Mouse (Mus musculus): ENCODE data around the gene Gm44805. TPM values are rescaled to one million over a fixed set of nuclear protein-coding genes. Genes with fewer than 3 reads are reported as not detected.
A peak's percentile ranks its signal among the peaks of the same experiment; 100 is the strongest.

Gm44805 gene
- polyA plus RNA-seq, 1 experiment: not detected

DNA sequence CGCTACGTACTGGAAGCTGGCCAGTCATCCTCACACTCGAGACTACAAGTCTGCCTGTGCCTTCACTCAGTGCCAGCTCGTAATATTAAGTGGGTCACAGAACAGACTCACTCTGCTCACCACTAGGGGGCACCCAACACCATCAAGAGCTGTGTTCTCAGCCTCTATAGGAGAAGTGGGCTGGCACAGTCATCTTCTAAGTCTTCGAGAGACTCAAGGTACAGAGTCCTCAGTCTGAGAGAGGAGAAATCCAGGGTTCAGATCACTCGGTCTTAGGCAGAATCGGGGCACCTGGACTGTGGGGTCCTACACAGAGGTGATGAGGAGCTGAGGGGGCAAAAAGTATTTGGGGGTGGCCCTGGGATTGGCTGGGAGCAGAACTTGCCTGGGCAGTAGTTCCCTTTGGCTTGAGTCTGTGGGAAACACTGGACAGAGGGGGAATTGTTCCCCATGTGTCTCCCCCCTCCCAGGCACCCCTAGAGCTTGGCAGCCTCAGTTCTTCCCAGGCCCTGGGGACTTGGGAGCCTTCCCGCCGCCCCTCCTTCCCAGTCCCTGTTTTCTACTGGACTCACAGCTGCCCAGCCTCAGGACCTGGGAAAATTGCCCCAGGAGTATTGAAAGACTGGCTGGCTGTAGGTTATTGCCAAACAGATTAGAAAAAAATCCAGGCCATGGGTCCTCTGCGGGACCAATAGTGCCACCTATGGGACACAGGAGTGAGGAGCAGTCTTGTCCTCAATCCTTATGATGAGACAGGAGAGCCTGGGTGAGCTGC, 12.1 kb downstream of the Gm44805 start:
- H3K27ac ChIP-seq (ENCODE audit: insufficient read depth, low read depth, low read length): peak overlapping the region; percentile 24; the same call in 1 of the 2 replicates
- no peaks in the 10 kb centered on the region for H3K36me3 ChIP-seq (ENCODE audit: control insufficient read depth, insufficient read depth, low read length)
- H3K4me3 ChIP-seq (ENCODE audit: insufficient read depth, low read depth, low read length): no peak overlapping the region
- H3K4me1 ChIP-seq (ENCODE audit: control insufficient read depth, insufficient read depth, low read length): peaks cover 5% of the 10 kb centered on the region
- 3% methylated on average over 10 of the region's 10 CpGs for WGBS
- TF ChIP-seq CTCF (conservative IDR thresholded peaks at IDR 0.05; ENCODE audit: insufficient read depth, insufficient read length, low read depth, low read length) (peak; percentile 98), POLR2A (IDR thresholded peaks at IDR 0.05; ENCODE audit: low read depth, low read length) (no peak)
- no peaks in the 10 kb centered on the region for H3K27me3 ChIP-seq (replicated peaks; ENCODE audit: control insufficient read depth, insufficient read depth, low read length)
- DNase-seq: peak; percentile 96

DNA sequence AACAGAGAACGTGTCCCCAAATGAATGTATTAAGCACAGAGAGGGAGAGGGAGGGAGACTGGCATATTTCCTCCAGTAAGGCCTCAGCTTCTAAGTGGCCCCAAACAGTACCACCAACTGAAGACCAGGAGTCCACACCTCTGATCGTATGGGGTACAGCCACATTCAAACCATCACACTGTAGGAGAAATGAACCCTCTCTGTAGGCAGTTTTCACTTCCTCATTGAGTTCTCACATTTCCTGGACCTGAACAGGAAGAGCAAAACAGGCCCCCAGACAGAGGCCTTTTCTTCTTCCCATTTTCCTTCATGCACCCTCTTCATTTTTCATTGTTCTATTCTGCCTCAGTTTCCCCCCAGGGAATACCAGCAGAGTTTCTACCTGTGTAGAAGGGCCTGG, 13.8 kb downstream of the Gm44805 start:
- no peak for TF ChIP-seq POLR2A (IDR thresholded peaks at IDR 0.05; ENCODE audit: low read depth, low read length)
- TF ChIP-seq CTCF (conservative IDR thresholded peaks at IDR 0.05; ENCODE audit: insufficient read depth, insufficient read length, low read depth, low read length): no peak
- Histone ChIP-seq H3K4me1 (ENCODE audit: control insufficient read depth, insufficient read depth, low read length) (peaks cover 18% of the 10 kb centered on the region), H3K27me3 (replicated peaks; ENCODE audit: control insufficient read depth, insufficient read depth, low read length) (no peaks in the 10 kb centered on the region), H3K4me3 (ENCODE audit: insufficient read depth, low read depth, low read length) (no peak overlapping the region), H3K27ac (ENCODE audit: insufficient read depth, low read depth, low read length) (no peak overlapping the region), H3K36me3 (ENCODE audit: control insufficient read depth, insufficient read depth, low read length) (no peaks in the 10 kb centered on the region)
- 78% methylated on average over 2 of the region's 2 CpGs for WGBS
- DNase-seq: no peak

DNA sequence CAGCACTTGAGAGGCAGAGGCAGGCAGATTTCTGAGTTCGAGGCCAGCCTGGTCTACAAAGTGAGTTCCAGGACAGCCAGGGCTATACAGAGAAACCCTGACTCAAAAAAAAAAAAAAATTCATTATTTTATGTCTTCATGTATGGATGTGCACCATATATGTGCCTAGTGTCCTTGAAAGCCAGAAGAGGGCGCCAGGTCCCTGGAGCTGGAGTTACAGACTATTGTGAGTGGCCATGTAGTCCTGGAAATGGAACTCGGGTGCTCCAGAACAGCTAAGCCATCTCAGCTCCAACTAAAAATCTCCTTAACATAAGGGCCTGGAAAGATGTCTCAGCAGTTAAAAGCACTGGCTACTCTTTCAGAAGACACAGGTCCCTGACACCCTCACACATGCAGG, 14.5 kb downstream of the Gm44805 start:
- TF ChIP-seq POLR2A (IDR thresholded peaks at IDR 0.05; ENCODE audit: low read depth, low read length) (no peak), CTCF (conservative IDR thresholded peaks at IDR 0.05; ENCODE audit: insufficient read depth, insufficient read length, low read depth, low read length) (peak; percentile 45)
- H3K27ac ChIP-seq (ENCODE audit: insufficient read depth, low read depth, low read length): no peak overlapping the region
- no peaks in the 10 kb centered on the region for H3K36me3 ChIP-seq (ENCODE audit: control insufficient read depth, insufficient read depth, low read length)
- H3K4me1 ChIP-seq (ENCODE audit: control insufficient read depth, insufficient read depth, low read length): peaks cover 19% of the 10 kb centered on the region
- DNase-seq: no peak
- 79% methylated on average over 3 of the region's 3 CpGs for WGBS
- H3K27me3 ChIP-seq (replicated peaks; ENCODE audit: control insufficient read depth, insufficient read depth, low read length): no peaks in the 10 kb centered on the region
- H3K4me3 ChIP-seq (ENCODE audit: insufficient read depth, low read depth, low read length): no peak overlapping the region

DNA sequence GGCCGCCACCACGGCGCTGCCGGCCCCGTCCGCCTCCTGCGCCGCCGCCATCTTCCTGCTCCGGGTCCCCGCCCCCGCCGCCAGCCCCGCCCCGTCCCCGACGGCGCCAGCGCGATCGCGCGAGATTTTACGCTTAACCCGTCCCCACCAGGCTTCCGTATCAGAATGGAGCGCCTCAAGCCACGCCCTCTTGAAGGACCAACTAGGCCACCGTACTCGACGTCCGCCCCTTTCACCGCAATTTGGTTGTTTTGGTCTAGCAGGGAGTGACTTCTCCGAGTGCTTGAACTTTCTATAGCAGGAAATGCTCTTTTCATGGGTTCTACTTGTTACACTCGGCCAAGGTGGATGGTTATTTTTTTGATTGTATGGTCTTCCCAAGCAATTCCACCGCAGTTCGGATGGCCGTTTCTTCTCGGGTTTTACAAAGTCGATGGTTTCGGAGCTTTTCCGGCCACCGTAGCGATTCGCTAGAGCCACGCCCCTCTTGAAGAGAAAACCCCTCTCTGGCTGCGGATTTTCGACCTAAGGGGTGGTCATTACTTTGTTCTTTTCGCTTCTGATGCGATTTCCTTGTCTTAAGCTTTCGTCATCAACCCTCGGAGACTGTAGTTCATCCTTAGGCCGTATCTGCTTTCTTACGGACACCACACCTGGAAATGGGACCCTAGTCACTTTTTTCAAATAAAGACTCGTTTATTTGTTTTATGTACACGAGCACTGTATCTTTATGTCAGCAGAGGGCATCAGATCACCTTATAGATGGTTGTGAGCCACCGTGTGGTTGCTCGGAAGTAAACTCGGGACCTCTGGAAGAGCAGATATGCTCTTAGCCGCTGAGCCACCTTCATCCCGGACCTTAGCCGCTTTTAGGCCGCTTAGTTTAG, 16.0 kb downstream of the Gm44805 start, which contains the start of gene Clptm1:
Clptm1 (minus strand) TSS at position 79 of the 887 bp plus-strand sequence.
- no peaks in the 10 kb centered on the region for H3K36me3 ChIP-seq (ENCODE audit: control insufficient read depth, insufficient read depth, low read length)
- peaks cover 19% of the 10 kb centered on the region for H3K4me1 ChIP-seq (ENCODE audit: control insufficient read depth, insufficient read depth, low read length)
- peak within 1 kb of the TSS; percentile 92 for H3K27ac ChIP-seq (ENCODE audit: insufficient read depth, low read depth, low read length)
- peak; percentile 99 for DNase-seq
- no peaks in the 10 kb centered on the region for H3K27me3 ChIP-seq (replicated peaks; ENCODE audit: control insufficient read depth, insufficient read depth, low read length)
- WGBS: 1% methylated on average over 63 of the region's 63 CpGs
- TF ChIP-seq POLR2A (IDR thresholded peaks at IDR 0.05; ENCODE audit: low read depth, low read length) (peak; percentile 38), CTCF (conservative IDR thresholded peaks at IDR 0.05; ENCODE audit: insufficient read depth, insufficient read length, low read depth, low read length) (0 out of 2 replicates have a peak, but pooled peaks have one; percentile 20)
- H3K4me3 ChIP-seq (ENCODE audit: insufficient read depth, low read depth, low read length): peak within 1 kb of the TSS; percentile 97

DNA sequence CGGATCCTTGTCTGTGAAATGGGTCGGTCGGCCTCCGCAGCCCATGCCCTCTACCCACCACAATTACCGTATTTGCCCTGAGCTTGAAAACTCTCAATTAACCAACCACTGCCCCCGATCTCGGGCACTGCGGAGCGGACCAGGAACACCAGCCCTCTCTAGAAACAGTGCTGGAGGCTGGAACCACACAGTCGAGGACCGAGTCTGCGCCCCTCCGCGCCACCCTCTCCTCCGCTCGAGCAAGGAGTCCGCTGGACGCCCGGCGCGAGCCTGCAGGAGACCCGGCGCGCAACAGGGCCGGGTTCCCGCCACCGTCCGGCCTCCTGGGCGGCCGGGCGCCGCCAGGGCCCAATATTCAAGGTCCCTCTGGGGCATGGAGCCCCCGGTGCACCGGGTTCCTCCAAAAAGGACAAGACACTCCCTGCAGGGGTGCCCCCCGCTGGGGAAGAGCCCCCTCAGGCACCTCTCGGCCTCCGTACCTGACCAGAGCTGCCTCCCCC, 16.7 kb downstream of the Gm44805 start:
- H3K4me1 ChIP-seq (ENCODE audit: control insufficient read depth, insufficient read depth, low read length): peaks cover 19% of the 10 kb centered on the region
- no peaks in the 10 kb centered on the region for H3K36me3 ChIP-seq (ENCODE audit: control insufficient read depth, insufficient read depth, low read length)
- H3K27ac ChIP-seq (ENCODE audit: insufficient read depth, low read depth, low read length): 0 out of 2 replicates have a peak overlapping the region, but pooled peaks have one; percentile 29
- peak overlapping the region; percentile 97 for H3K4me3 ChIP-seq (ENCODE audit: insufficient read depth, low read depth, low read length)
- under 1% methylated on average over 37 of the region's 37 CpGs for WGBS
- no peaks in the 10 kb centered on the region for H3K27me3 ChIP-seq (replicated peaks; ENCODE audit: control insufficient read depth, insufficient read depth, low read length)
- DNase-seq: no peak
- TF ChIP-seq CTCF (conservative IDR thresholded peaks at IDR 0.05; ENCODE audit: insufficient read depth, insufficient read length, low read depth, low read length): no peak

DNA sequence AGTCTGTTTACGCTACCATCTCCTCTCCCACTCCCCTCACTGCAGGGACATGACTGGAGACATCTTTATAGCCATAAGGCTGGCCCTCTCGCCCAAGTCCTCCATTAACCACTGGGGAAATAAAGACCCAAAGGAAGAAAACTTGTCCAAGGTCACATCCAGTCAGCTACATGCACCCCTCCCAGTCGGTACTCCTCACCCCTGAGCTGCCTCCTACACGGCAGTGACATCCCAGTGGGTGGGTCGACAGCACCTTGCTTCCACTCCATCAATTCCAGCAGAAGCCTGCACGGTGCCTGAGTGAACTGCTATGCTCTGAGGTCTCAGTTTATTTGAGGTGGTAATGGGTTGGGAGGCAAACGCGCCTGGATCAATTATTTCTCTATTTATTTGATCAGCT, 17.3 kb downstream of the Gm44805 start:
- no peak for DNase-seq
- 9% methylated on average over 8 of the region's 8 CpGs for WGBS
- Histone ChIP-seq H3K4me3 (ENCODE audit: insufficient read depth, low read depth, low read length) (peak overlapping the region; percentile 97), H3K36me3 (ENCODE audit: control insufficient read depth, insufficient read depth, low read length) (no peaks in the 10 kb centered on the region), H3K4me1 (ENCODE audit: control insufficient read depth, insufficient read depth, low read length) (peaks cover 14% of the 10 kb centered on the region), H3K27ac (ENCODE audit: insufficient read depth, low read depth, low read length) (no peak overlapping the region), H3K27me3 (replicated peaks; ENCODE audit: control insufficient read depth, insufficient read depth, low read length) (no peaks in the 10 kb centered on the region)
- no peak for TF ChIP-seq CTCF (conservative IDR thresholded peaks at IDR 0.05; ENCODE audit: insufficient read depth, insufficient read length, low read depth, low read length)
- TF ChIP-seq POLR2A (IDR thresholded peaks at IDR 0.05; ENCODE audit: low read depth, low read length): no peak

All from kidney, adult 2 months (tissue).